Mouse (Mus musculus): Measurements from ENCODE around the gene Asxl2. TPM values are rescaled to one million over a fixed set of nuclear protein-coding genes. Genes with fewer than 3 reads are reported as not detected.

Gene Asxl2
- polyA plus RNA-seq, 1 experiment from 2014 or later: 8.5 TPM

DNA sequence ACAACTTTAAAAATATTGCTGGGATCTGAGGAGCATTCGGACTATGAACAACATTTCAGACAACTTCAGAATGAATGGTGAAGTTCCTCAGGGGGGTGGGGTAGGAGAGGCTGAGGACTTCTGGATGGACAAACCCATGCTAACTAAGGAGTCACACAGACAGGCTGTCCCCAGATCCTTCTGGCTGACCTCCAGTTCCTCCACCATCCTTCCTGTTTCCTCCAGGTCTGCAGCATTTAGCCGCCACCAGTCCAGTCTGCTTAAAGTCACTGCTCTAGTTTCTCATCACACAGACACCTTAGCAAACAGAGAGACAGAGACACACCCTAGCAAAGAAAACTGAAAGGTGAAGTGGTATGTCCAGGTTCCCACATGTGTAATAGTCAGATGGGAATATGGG is 2.5 kb upstream of the Asxl2 start:
- H3K36me3 ChIP-seq (ENCODE audit: insufficient read depth, low read length): no peaks in the 10 kb centered on the region
- DNase-seq (ENCODE audit: low spot score) (no peak), ATAC-seq (no peak)
- H3K4me1 ChIP-seq (ENCODE audit: insufficient read depth, low read depth, low read length): peaks cover 6% of the 10 kb centered on the region; the same call in 1 of the 2 replicates
- H3K9ac ChIP-seq (replicated peaks; ENCODE audit: low read depth): no peak overlapping the region
- no peak overlapping the region for H3K27ac ChIP-seq (ENCODE audit: low read length)
- no peak for TF ChIP-seq EP300 (IDR thresholded peaks at IDR 0.05)
- no peak for TF ChIP-seq CTCF (IDR thresholded peaks at IDR 0.05)
- 50% methylated on average over 2 of the region's 2 CpGs for WGBS
- no peaks in the 10 kb centered on the region for H3K9me3 ChIP-seq (ENCODE audit: low read length)
- H3K4me3 ChIP-seq (ENCODE audit: low read depth, low read length): no peak overlapping the region
- H3K27me3 ChIP-seq (replicated peaks; ENCODE audit: insufficient read depth, low read length): no peaks in the 10 kb centered on the region
- no peak overlapping the region for H3K4me2 ChIP-seq (replicated peaks; ENCODE audit: low read depth, low read length)

- Histone ChIP-seq H3K27me3 (replicated peaks; ENCODE audit: insufficient read depth, low read length) (no peaks in the 10 kb centered on the region), H3K27ac (ENCODE audit: low read length) (peak overlapping the region; percentile 77), H3K4me1 (ENCODE audit: insufficient read depth, low read depth, low read length) (peaks cover 6% of the 10 kb centered on the region; the same call in 1 of the 2 replicates), H3K4me3 (ENCODE audit: low read depth, low read length) (peak overlapping the region; percentile 97), H3K9ac (replicated peaks; ENCODE audit: low read depth) (peak overlapping the region; percentile 24), H3K4me2 (replicated peaks; ENCODE audit: low read depth, low read length) (peak overlapping the region; percentile 59), H3K36me3 (ENCODE audit: insufficient read depth, low read length) (no peaks in the 10 kb centered on the region), H3K9me3 (ENCODE audit: low read length) (no peaks in the 10 kb centered on the region)
- TF ChIP-seq CTCF (IDR thresholded peaks at IDR 0.05) (peak; percentile 60), EP300 (IDR thresholded peaks at IDR 0.05) (no peak; the same call in none of the 2 replicates)
- ATAC-seq: peak; percentile 43
- WGBS: 32% methylated on average over 15 of the region's 15 CpGs
- peak; percentile 71 for DNase-seq (ENCODE audit: low spot score)
Measured at GRCm38 (mm10) chr12:3425375-3426341, 999 bp upstream of the Asxl2 start.

DNA sequence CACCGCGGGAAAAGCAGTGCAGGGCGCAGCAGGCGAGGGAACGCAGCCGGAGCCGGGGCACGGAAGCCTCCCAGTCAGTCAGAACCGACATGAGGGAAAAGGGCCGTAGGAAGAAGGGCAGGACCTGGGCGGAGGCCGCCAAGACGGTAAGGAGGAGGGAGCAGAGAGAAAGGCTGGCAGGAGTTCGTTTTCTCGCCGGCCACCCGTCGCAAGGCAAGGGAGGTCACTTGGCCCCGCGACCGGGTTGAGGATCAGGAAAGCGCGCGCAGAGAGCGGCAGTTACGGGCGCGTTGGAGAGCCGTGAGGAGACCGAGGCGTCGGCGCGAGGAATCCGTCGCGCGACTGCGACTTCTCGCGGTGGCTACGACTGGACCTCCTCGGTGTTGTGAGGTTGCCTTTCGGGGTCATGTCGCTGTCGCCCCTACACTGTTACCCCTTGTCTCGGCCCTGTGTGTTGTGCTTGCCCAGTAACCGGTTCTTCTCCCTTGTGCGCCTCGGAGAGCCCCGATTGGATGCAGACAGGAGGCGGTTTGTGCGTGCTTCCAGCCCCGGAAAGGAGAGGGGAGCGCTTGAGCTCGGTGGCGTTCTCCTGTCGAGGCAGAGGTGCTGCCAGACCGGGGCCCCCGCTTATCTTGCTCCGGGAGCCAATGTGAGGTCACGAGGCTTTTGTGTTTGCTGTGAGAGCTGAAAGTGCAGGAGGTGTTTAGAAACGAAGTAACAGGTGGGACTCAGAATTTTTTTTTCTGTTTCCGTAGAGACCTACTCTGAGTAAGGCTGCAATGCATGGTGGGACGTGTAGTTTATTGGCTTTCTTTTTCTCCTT is 621 bp downstream of the Asxl2 start:
- no peaks in the 10 kb centered on the region for H3K9me3 ChIP-seq (ENCODE audit: low read length)
- TF ChIP-seq CTCF (IDR thresholded peaks at IDR 0.05) (no peak), EP300 (IDR thresholded peaks at IDR 0.05) (0 out of 2 replicates have a peak, but pooled peaks have one; percentile 34)
- H3K4me2 ChIP-seq (replicated peaks; ENCODE audit: low read depth, low read length): peak overlapping the region; percentile 77
- H3K4me1 ChIP-seq (ENCODE audit: insufficient read depth, low read depth, low read length): peaks cover 6% of the 10 kb centered on the region; the same call in 1 of the 2 replicates
- WGBS: under 1% methylated on average over 56 of the region's 65 CpGs
- H3K36me3 ChIP-seq (ENCODE audit: insufficient read depth, low read length): no peaks in the 10 kb centered on the region
- peak overlapping the region; percentile 82 for H3K9ac ChIP-seq (replicated peaks; ENCODE audit: low read depth)
- no peaks in the 10 kb centered on the region for H3K27me3 ChIP-seq (replicated peaks; ENCODE audit: insufficient read depth, low read length)
- ATAC-seq: peak; percentile 37
- H3K27ac ChIP-seq (ENCODE audit: low read length): peak overlapping the region; percentile 98
- DNase-seq (ENCODE audit: low spot score): peak; percentile 86
- H3K4me3 ChIP-seq (ENCODE audit: low read depth, low read length): peak overlapping the region; percentile 97

GRCm38 (mm10) chr12:3427891-3428775 is 1.5 kb downstream of the Asxl2 start:
- WGBS: 65% methylated on average over 11 of the region's 11 CpGs

GRCm38 (mm10) chr12:3429681-3430442 is 3.2 kb downstream of the Asxl2 start:
- Histone ChIP-seq H3K27ac (ENCODE audit: low read length) (no peak overlapping the region), H3K4me2 (replicated peaks; ENCODE audit: low read depth, low read length) (no peak overlapping the region), H3K4me3 (ENCODE audit: low read depth, low read length) (no peak overlapping the region), H3K9me3 (ENCODE audit: low read length) (no peaks in the 10 kb centered on the region), H3K4me1 (ENCODE audit: insufficient read depth, low read depth, low read length) (peaks cover 6% of the 10 kb centered on the region; the same call in 1 of the 2 replicates), H3K9ac (replicated peaks; ENCODE audit: low read depth) (no peak overlapping the region), H3K27me3 (replicated peaks; ENCODE audit: insufficient read depth, low read length) (no peaks in the 10 kb centered on the region), H3K36me3 (ENCODE audit: insufficient read depth, low read length) (no peaks in the 10 kb centered on the region)
- no peak for TF ChIP-seq CTCF (IDR thresholded peaks at IDR 0.05)
- DNase-seq (ENCODE audit: low spot score) (no peak), ATAC-seq (no peak)
- WGBS: 71% methylated on average over 2 of the region's 2 CpGs

More at GRCm38 (mm10) chr12:3427891-3428775, 1.5 kb downstream of the Asxl2 start:
- peaks cover 6% of the 10 kb centered on the region; the same call in 1 of the 2 replicates for H3K4me1 ChIP-seq (ENCODE audit: insufficient read depth, low read depth, low read length)
- no peak overlapping the region for H3K9ac ChIP-seq (replicated peaks; ENCODE audit: low read depth)
- H3K4me3 ChIP-seq (ENCODE audit: low read depth, low read length): peak overlapping the region; percentile 97
- peak overlapping the region; percentile 77; the same call in 1 of the 2 replicates for H3K4me2 ChIP-seq (replicated peaks; ENCODE audit: low read depth, low read length)
- TF ChIP-seq EP300 (IDR thresholded peaks at IDR 0.05) (no peak), CTCF (IDR thresholded peaks at IDR 0.05) (no peak)
- H3K27ac ChIP-seq (ENCODE audit: low read length): no peak overlapping the region
- no peaks in the 10 kb centered on the region for H3K9me3 ChIP-seq (ENCODE audit: low read length)
- no peaks in the 10 kb centered on the region for H3K27me3 ChIP-seq (replicated peaks; ENCODE audit: insufficient read depth, low read length)
- DNase-seq (ENCODE audit: low spot score) (no peak), ATAC-seq (no peak)
- H3K36me3 ChIP-seq (ENCODE audit: insufficient read depth, low read length): no peaks in the 10 kb centered on the region

Measured in lung, postnatal 0 days (tissue).